Mouse (Mus musculus) lung, postnatal 0 days (tissue): ENCODE results near the gene Azin2.

Source experiments
- CTCF ChIP-seq: IDR thresholded peaks from 2 replicates; pipeline ENCODE4 v1.5.1; 2016; ENCODE audit warnings: antibody characterized with exemption, mild to moderate bottlenecking
- EP300 ChIP-seq: IDR thresholded peaks from 2 replicates; pipeline ENCODE4 v1.6.1; 2016; ENCODE audit warnings: antibody characterized with exemption, mild to moderate bottlenecking, control low read depth

GRCm38 (mm10) chr4:128989678-128990077 is 27.4 kb upstream of the Azin2 start:
- no peak for TF ChIP-seq EP300
- TF ChIP-seq CTCF, result no peak
